Mouse (Mus musculus) MEL (cell line): ENCODE results near the gene Oxnad1. TPM values are rescaled to one million over a fixed set of nuclear protein-coding genes. Genes with fewer than 3 reads are reported as not detected.
A peak's percentile ranks its signal among the peaks of the same experiment; 100 is the strongest.

Source experiments
- DNase-seq: peaks from one replicate; pipeline ENCODE4 v3.0.0; 2011; ENCODE audit warnings: low read depth, low spot score
- H3K27ac ChIP-seq: 2 replicates; pipeline ENCODE4 v1.5.1; 2012; ENCODE audit warnings: low read depth, mild to moderate bottlenecking, control low read depth, low read length, moderate library complexity; ENCODE audit not compliant: control insufficient read depth
- H3K27me3 ChIP-seq, 2 experiments: fragments of 150-350 bp in 1 of 2; sonication (generic) in 1 of 2; 2 replicates each; pipeline ENCODE4 v1.6.1; 2012; ENCODE audit warnings: low read length in 2 of 2, mild to moderate bottlenecking in 2 of 2, improper control_type of control experiment in 1 of 2, moderate library complexity in 1 of 2; ENCODE audit not compliant: insufficient read depth in 2 of 2, control insufficient read depth in 1 of 2
- H3K36me3 ChIP-seq, 2 experiments: 2 replicates each; pipeline ENCODE4 v1.6.1; 2012 to 2014; ENCODE audit warnings: low read length in 2 of 2, improper control_type of control experiment in 1 of 2, inconsistent platforms in 1 of 2, mild to moderate bottlenecking in 1 of 2; ENCODE audit not compliant: insufficient read depth in 2 of 2, control insufficient read depth in 1 of 2
- H3K4me1 ChIP-seq, 2 experiments: fragments of 150-350 bp in 1 of 2; sonication (generic) in 1 of 2; 2 replicates each; pipeline ENCODE4 v1.6.1; 2012; ENCODE audit warnings: low read length in 2 of 2, improper control_type of control experiment in 1 of 2, mild to moderate bottlenecking in 1 of 2; ENCODE audit not compliant: insufficient read depth in 2 of 2, control insufficient read depth in 1 of 2
- H3K4me3 ChIP-seq, 2 experiments: fragments of 150-350 bp in 1 of 2; sonication (generic) in 1 of 2; 2 replicates each; pipeline ENCODE4 v1.5.1; 2012; ENCODE audit warnings: low read depth in 2 of 2, low read length in 2 of 2, mild to moderate bottlenecking in 2 of 2, moderate library complexity in 2 of 2, control low read depth in 1 of 2, improper control_type of control experiment in 1 of 2; ENCODE audit not compliant: control insufficient read depth in 1 of 2, insufficient read depth in 1 of 2
- H3K79me2 ChIP-seq: 2 replicates; pipeline ENCODE4 v1.6.1; 2012; ENCODE audit warnings: mild to moderate bottlenecking, low read length, moderate library complexity; ENCODE audit not compliant: control insufficient read depth, poor library complexity, insufficient read depth
- H3K9ac ChIP-seq: 2 replicates; pipeline ENCODE4 v1.6.1; 2012; ENCODE audit warnings: low read depth, mild to moderate bottlenecking, control low read depth, low read length, moderate library complexity; ENCODE audit not compliant: control insufficient read depth, poor library complexity, severe bottlenecking
- H3K9me3 ChIP-seq: fragments of 150-350 bp; sonication (generic); replicated peaks from 2 replicates; pipeline ENCODE4 v1.6.1; 2012; ENCODE audit warnings: mild to moderate bottlenecking, low read length, improper control_type of control experiment, moderate library complexity; ENCODE audit not compliant: insufficient read depth
- BHLHE40 ChIP-seq: IDR thresholded peaks from 2 replicates; pipeline ENCODE4 v1.6.1; 2012; ENCODE audit warnings: low read depth, mild to moderate bottlenecking, inconsistent platforms, low read length, improper control_type of control experiment, borderline replicate concordance
- CHD2 ChIP-seq: IDR thresholded peaks from 2 replicates; pipeline ENCODE4 v1.6.1; 2011; ENCODE audit warnings: low read length, improper control_type of control experiment
- ETS1 ChIP-seq: IDR thresholded peaks from 2 replicates; pipeline ENCODE4 v1.6.1; 2012; ENCODE audit warnings: low read depth, mild to moderate bottlenecking, inconsistent platforms, low read length, improper control_type of control experiment, moderate library complexity
- GABPA ChIP-seq: IDR thresholded peaks from 2 replicates; pipeline ENCODE4 v1.6.1; 2012; ENCODE audit warnings: low read depth, mild to moderate bottlenecking, inconsistent platforms, low read length, improper control_type of control experiment, moderate library complexity
- GATA1 ChIP-seq: IDR thresholded peaks from 2 replicates; pipeline ENCODE4 v1.6.1; 2011; ENCODE audit warnings: low read depth, low read length, improper control_type of control experiment
- HCFC1 ChIP-seq: IDR thresholded peaks from 2 replicates; pipeline ENCODE4 v1.6.1; 2012; ENCODE audit warnings: low read depth, mild to moderate bottlenecking, inconsistent platforms, low read length, improper control_type of control experiment, moderate library complexity
- JUND ChIP-seq: IDR thresholded peaks from 2 replicates; pipeline ENCODE4 v1.6.1; 2011; ENCODE audit warnings: low read depth, mild to moderate bottlenecking, improper control_type of control experiment, low read length
- MAX ChIP-seq: IDR thresholded peaks from 2 replicates; pipeline ENCODE4 v1.6.1; 2011; ENCODE audit warnings: low read length, improper control_type of control experiment
- MAZ ChIP-seq: IDR thresholded peaks from 2 replicates; pipeline ENCODE4 v1.6.1; 2012; ENCODE audit warnings: low read depth, mild to moderate bottlenecking, inconsistent platforms, low read length, improper control_type of control experiment
- MEF2A ChIP-seq: IDR thresholded peaks from 2 replicates; pipeline ENCODE4 v1.6.1; 2014; ENCODE audit warnings: low read depth, mild to moderate bottlenecking, inconsistent platforms, low read length, improper control_type of control experiment; ENCODE audit not compliant: poor library complexity, insufficient replicate concordance, severe bottlenecking; ENCODE audit errors: extremely low read depth
- MXI1 ChIP-seq: IDR thresholded peaks from 2 replicates; pipeline ENCODE4 v1.6.1; 2011; ENCODE audit warnings: mild to moderate bottlenecking, low read depth, low read length, improper control_type of control experiment
- MYC ChIP-seq: IDR thresholded peaks from 2 replicates; pipeline ENCODE4 v1.6.1; 2011; ENCODE audit warnings: low read depth, mild to moderate bottlenecking, low read length, improper control_type of control experiment, moderate library complexity
- NELFE ChIP-seq: IDR thresholded peaks from 2 replicates; pipeline ENCODE4 v1.6.1; 2011; ENCODE audit warnings: low read depth, low read length, improper control_type of control experiment
- NRF1 ChIP-seq: IDR thresholded peaks from 2 replicates; pipeline ENCODE4 v1.6.1; 2014; ENCODE audit warnings: low read depth, mild to moderate bottlenecking, inconsistent platforms, low read length, improper control_type of control experiment, moderate library complexity; ENCODE audit not compliant: poor library complexity, insufficient read depth, severe bottlenecking
- POLR2A ChIP-seq, 2 experiments: IDR thresholded peaks; 2 replicates each; pipeline ENCODE4 v1.6.1; 2011 to 2012; ENCODE audit warnings: low read length in 2 of 2, mild to moderate bottlenecking in 2 of 2, control low read depth in 1 of 2, improper control_type of control experiment in 1 of 2, low read depth in 1 of 2, moderate library complexity in 1 of 2; ENCODE audit not compliant: control insufficient read depth in 1 of 2, insufficient read depth in 1 of 2, poor library complexity in 1 of 2
- POLR2AphosphoS5 ChIP-seq: IDR thresholded peaks from 2 replicates; pipeline ENCODE4 v1.6.1; 2012; ENCODE audit warnings: low read depth, borderline replicate concordance, mild to moderate bottlenecking, inconsistent platforms, low read length, moderate library complexity, mixed read lengths
- RCOR1 ChIP-seq: IDR thresholded peaks from 2 replicates; pipeline ENCODE4 v1.6.1; 2012; ENCODE audit warnings: low read depth, mild to moderate bottlenecking, inconsistent platforms, low read length, improper control_type of control experiment
- SIN3A ChIP-seq: IDR thresholded peaks from 2 replicates; pipeline ENCODE4 v1.6.1; 2012; ENCODE audit warnings: low read length, improper control_type of control experiment, inconsistent platforms
- TAL1 ChIP-seq: IDR thresholded peaks from 2 replicates; pipeline ENCODE4 v1.6.1; 2012; ENCODE audit warnings: mild to moderate bottlenecking, inconsistent platforms, low read length, moderate library complexity, mixed read lengths
- TBP ChIP-seq: IDR thresholded peaks from 2 replicates; pipeline ENCODE4 v1.8.0; 2011; ENCODE audit warnings: low read depth, low read length, improper control_type of control experiment
- TCF12 ChIP-seq: IDR thresholded peaks from 2 replicates; pipeline ENCODE4 v1.6.1; 2014; ENCODE audit warnings: low read depth, mild to moderate bottlenecking, inconsistent platforms, low read length, improper control_type of control experiment, moderate library complexity
- USF1 ChIP-seq: IDR thresholded peaks from 2 replicates; pipeline ENCODE4 v1.6.1; 2014; ENCODE audit warnings: low read depth, mild to moderate bottlenecking, inconsistent platforms, low read length, improper control_type of control experiment, moderate library complexity
- USF2 ChIP-seq, 2 experiments: IDR thresholded peaks; 2 replicates each; pipeline ENCODE4 v1.6.1; 2011 to 2012; ENCODE audit warnings: improper control_type of control experiment in 2 of 2, low read length in 2 of 2, borderline replicate concordance in 1 of 2, inconsistent platforms in 1 of 2, low read depth in 1 of 2, mild to moderate bottlenecking in 1 of 2; ENCODE audit not compliant: insufficient read depth in 1 of 2
- polyA plus RNA-seq, 2 experiments: library from polyadenylated mRNA; stranded (reverse) in 1 of 2; unstranded in 1 of 2; fragments of >175 nt in 1 of 2; fragments of >200 nt in 1 of 2; gene quantifications; 2 replicates each; pipeline versions ENCODE4 v1.2.1 to v1.2.4; 2012; ENCODE audit warnings: low replicate concordance in 2 of 2, low read depth in 1 of 2; ENCODE audit not compliant: insufficient read length in 2 of 2, insufficient read depth in 1 of 2, missing spikeins in 1 of 2
- total RNA-seq: library from RNA; depleted of rRNA; stranded (reverse); fragments of 300-350 nt; gene quantifications from 2 replicates; pipeline ENCODE4 v1.2.3, GENCODE M21; 2012

The Oxnad1 gene
- total and polyA plus RNA-seq, 3 experiments = 54.8 to 244 (median 82.1) TPM

DNA sequence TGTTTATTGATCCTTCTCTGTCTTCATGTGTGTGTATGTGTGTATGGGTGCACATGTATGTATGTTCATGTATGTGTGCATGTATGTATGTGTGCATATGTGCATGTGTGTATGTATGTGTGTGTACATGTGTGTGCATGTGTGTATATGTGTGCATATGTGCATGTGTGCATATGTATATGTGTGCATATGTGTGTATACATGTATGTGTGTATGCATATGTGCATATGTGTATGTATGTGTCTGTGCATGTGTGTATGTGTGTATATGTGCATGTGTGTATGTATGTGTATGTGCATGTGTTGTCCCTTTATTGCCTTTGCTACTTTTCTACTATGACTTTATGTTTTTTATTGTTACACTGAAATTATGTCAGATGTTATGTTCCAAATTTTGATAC is 59.6 kb downstream of the Oxnad1 start:
- H3K9me3 ChIP-seq = no peaks in the 10 kb centered on the region
- no peak for DNase-seq
- H3K27me3 ChIP-seq = no peaks in the 10 kb centered on the region
- no peak overlapping the region for H3K4me3 ChIP-seq
- TF ChIP-seq USF2 (IDR thresholded peaks at IDR 0.05; ENCODE audit: borderline replicate concordance in 1 of 2, insufficient read depth in 1 of 2, low read depth in 1 of 2, low read length in 2 of 2) (no peak), BHLHE40 (no peak), MYC (no peak), JUND (no peak), TCF12 (no peak), GABPA (no peak), POLR2AphosphoS5 (peak; percentile 94; the same call in 1 of the 2 replicates), ETS1 (no peak)
- H3K27ac ChIP-seq = no peak overlapping the region
- H3K4me1 ChIP-seq = peaks cover 14 to 20% of the 10 kb centered on the region in 2 experiments
- no peak overlapping the region for H3K9ac ChIP-seq
- no peaks in the 10 kb centered on the region for H3K79me2 ChIP-seq
- peaks cover 0 to 15% of the 10 kb centered on the region in 2 experiments; a peak in 2 of 4 replicates for H3K36me3 ChIP-seq

GRCm38 (mm10) chr14:32145401-32145800 is 60.2 kb downstream of the Oxnad1 start:
- H3K4me1 ChIP-seq = peaks cover 10 to 18% of the 10 kb centered on the region in 2 experiments
- H3K36me3 ChIP-seq = peaks cover 0 to 13% of the 10 kb centered on the region in 2 experiments; a peak in 2 of 4 replicates
- peak overlapping the region; percentile 23 to 45; a peak in 3 of 4 replicates for H3K4me3 ChIP-seq
- TF ChIP-seq POLR2AphosphoS5 (peak; percentile 36; the same call in 1 of the 2 replicates), CHD2 (no peak)
- H3K9ac ChIP-seq = peak overlapping the region; percentile 41
- DNase-seq = no peak
- H3K9me3 ChIP-seq = no peaks in the 10 kb centered on the region
- H3K79me2 ChIP-seq = no peaks in the 10 kb centered on the region
- no peaks in the 10 kb centered on the region for H3K27me3 ChIP-seq
- peak overlapping the region; percentile 85 for H3K27ac ChIP-seq

- Histone ChIP-seq H3K4me3 (peak overlapping the region; percentile 36 to 45), H3K27me3 (no peaks in the 10 kb centered on the region), H3K9me3 (no peaks in the 10 kb centered on the region), H3K36me3 (peaks cover 0 to 12% of the 10 kb centered on the region in 2 experiments; a peak in 2 of 4 replicates), H3K4me1 (peaks cover 8 to 13% of the 10 kb centered on the region in 2 experiments), H3K9ac (peak overlapping the region; percentile 42), H3K27ac (peak overlapping the region; percentile 85), H3K79me2 (no peaks in the 10 kb centered on the region)
- DNase-seq = peak; percentile 86
- 0 out of 2 replicates have a peak, but pooled peaks have one; percentile 58 for TF ChIP-seq TBP
- no peak for TF ChIP-seq NRF1
- TF ChIP-seq TAL1 = peak; percentile 96
- TF ChIP-seq RCOR1 = peak; percentile 76
- peak; percentile 95 for TF ChIP-seq GATA1
- peak; percentile 40; the same call in 1 of the 2 replicates for TF ChIP-seq HCFC1
- TF ChIP-seq NELFE = peak; percentile 57
- TF ChIP-seq BHLHE40 = peak; percentile 94
- TF ChIP-seq MEF2A = peak; percentile 36; the same call in 1 of the 2 replicates
- TF ChIP-seq USF1 = peak; percentile 56; the same call in 1 of the 2 replicates
- no peak for TF ChIP-seq MAZ
- TF ChIP-seq SIN3A = peak; percentile 86
- TF ChIP-seq MAX = peak; percentile 84
- peak; percentile 75; the same call in 1 of the 2 replicates for TF ChIP-seq MYC
- peak; percentile 70 for TF ChIP-seq MXI1
- peak in 1 of 2 experiments; percentile 61; a peak in 2 of 4 replicates for TF ChIP-seq POLR2A (IDR thresholded peaks at IDR 0.05; ENCODE audit: control insufficient read depth in 1 of 2, insufficient read depth in 1 of 2, low read depth in 1 of 2, low read length in 2 of 2, poor library complexity in 1 of 2)
- TF ChIP-seq TCF12 = peak; percentile 98
These were observed 60.8 kb downstream of the Oxnad1 start for GRCm38 (mm10) chr14:32145809-32146511.
